Mouse (Mus musculus): ENCODE measurements around the gene Kmt2e. TPM values are rescaled to one million over a fixed set of nuclear protein-coding genes. Genes with fewer than 3 reads are reported as not detected.
A peak's percentile ranks its signal among the peaks of the same experiment; 100 is the strongest.

The Kmt2e gene
- polyA plus RNA-seq, 1 experiment from 2014 or later, result 206 TPM

DNA sequence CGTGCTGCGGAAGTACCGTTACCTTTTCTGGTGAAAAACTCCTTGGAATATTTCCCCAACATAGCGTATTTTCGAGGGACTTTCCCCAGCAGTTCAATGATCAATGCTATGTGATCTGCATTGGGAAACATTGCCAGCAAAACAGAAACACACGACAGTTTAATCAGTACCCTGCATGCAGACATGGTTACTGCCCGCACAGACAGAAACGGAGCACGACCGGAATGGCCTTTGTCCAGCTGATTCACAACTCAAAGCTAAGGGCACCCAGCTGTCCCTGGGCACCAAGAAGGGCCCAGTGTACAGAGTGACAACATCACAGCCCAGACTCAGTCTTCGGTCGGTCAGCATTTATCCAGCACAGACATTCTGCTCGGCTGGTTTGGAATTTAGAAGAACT is 79.2 kb downstream of the Kmt2e start:
- 94% methylated on average over 13 of the region's 13 CpGs for WGBS
- Histone ChIP-seq H3K9ac (replicated peaks) (no peak overlapping the region), H3K4me1 (no peaks in the 10 kb centered on the region), H3K4me3 (no peak overlapping the region), H3K27me3 (no peaks in the 10 kb centered on the region), H3K36me3 (peaks cover 42% of the 10 kb centered on the region; the same call in 1 of the 2 replicates), H3K27ac (replicated peaks) (no peak overlapping the region), H3K4me2 (replicated peaks) (no peak overlapping the region), H3K9me3 (no peaks in the 10 kb centered on the region)
- ATAC-seq (replicated peaks), result no peak

DNA sequence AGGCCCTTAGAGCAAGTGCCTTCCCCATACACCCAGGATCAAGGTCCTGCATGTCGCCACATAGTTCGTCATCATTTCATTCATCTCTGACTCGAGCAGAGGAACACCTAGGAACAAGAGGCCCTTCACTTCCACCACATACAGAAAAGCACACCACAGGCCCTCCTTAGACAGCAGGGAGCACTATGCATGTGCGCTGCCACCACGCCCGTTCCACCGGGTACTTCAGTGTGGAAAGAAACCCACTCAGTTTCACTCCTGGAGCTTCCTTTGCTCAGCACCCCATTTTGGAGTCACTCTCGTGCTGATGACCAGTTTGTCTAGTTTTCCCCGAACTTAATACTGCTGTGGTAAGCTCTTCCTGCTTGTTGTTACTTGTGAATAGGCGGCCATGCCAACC is 80.8 kb downstream of the Kmt2e start:
- ATAC-seq (replicated peaks), result no peak
- H3K27ac ChIP-seq (replicated peaks), result no peak overlapping the region
- no peak overlapping the region for H3K4me2 ChIP-seq (replicated peaks)
- WGBS, result 93% methylated on average over 10 of the region's 10 CpGs
- H3K9ac ChIP-seq (replicated peaks), result no peak overlapping the region
- no peaks in the 10 kb centered on the region for H3K9me3 ChIP-seq
- no peaks in the 10 kb centered on the region for H3K27me3 ChIP-seq
- H3K4me1 ChIP-seq, result no peaks in the 10 kb centered on the region
- peaks cover 35% of the 10 kb centered on the region; the same call in 1 of the 2 replicates for H3K36me3 ChIP-seq
- no peak overlapping the region for H3K4me3 ChIP-seq

DNA sequence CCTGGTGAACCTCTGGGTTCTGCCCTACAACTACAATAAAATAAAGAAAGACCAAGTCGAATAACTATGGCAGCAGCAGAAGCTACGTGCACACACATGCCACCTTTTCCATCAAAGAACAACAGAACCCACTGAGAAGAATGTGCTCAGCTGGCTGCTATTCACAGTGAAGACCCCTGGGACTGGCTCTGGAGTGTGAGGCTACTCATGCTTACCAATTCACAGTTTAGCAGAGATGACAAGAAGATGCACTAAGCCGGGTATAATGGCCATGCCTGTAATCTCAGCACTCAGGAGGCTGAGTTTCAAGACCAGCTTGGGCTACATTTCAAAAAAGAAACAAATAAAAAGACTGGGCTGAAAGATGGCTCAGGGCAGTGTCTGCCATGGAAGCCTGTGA is 82.7 kb downstream of the Kmt2e start:
- Histone ChIP-seq H3K27ac (replicated peaks) (no peak overlapping the region), H3K36me3 (peaks cover 35% of the 10 kb centered on the region; the same call in 1 of the 2 replicates)

GRCm38 (mm10) chr5:23517839-23518238 is 83.6 kb downstream of the Kmt2e start:
- Histone ChIP-seq H3K4me1 (no peaks in the 10 kb centered on the region), H3K27me3 (no peaks in the 10 kb centered on the region), H3K9me3 (no peaks in the 10 kb centered on the region), H3K36me3 (peaks cover 31% of the 10 kb centered on the region; the same call in 1 of the 2 replicates), H3K4me2 (replicated peaks) (no peak overlapping the region), H3K4me3 (no peak overlapping the region), H3K27ac (replicated peaks) (peak overlapping the region; percentile 11; the same call in 1 of the 2 replicates), H3K9ac (replicated peaks) (no peak overlapping the region)
- 79% methylated on average over 4 of the region's 4 CpGs for WGBS
- no peak; the same call in 1 of the 2 replicates for ATAC-seq (replicated peaks)

More for the DNA sequence above, 82.7 kb downstream of the Kmt2e start:
- WGBS, result 61% methylated on average over 3 of the region's 3 CpGs
- no peak overlapping the region for H3K4me3 ChIP-seq
- H3K27me3 ChIP-seq, result no peaks in the 10 kb centered on the region
- no peak for ATAC-seq (replicated peaks)
- H3K4me1 ChIP-seq, result no peaks in the 10 kb centered on the region
- no peak overlapping the region for H3K4me2 ChIP-seq (replicated peaks)
- H3K9me3 ChIP-seq, result no peaks in the 10 kb centered on the region
- H3K9ac ChIP-seq (replicated peaks), result no peak overlapping the region

- Histone ChIP-seq H3K27ac (replicated peaks) (no peak overlapping the region), H3K36me3 (peaks cover 24% of the 10 kb centered on the region), H3K27me3 (no peaks in the 10 kb centered on the region), H3K4me1 (no peaks in the 10 kb centered on the region), H3K9me3 (no peaks in the 10 kb centered on the region), H3K4me3 (no peak overlapping the region), H3K9ac (replicated peaks) (no peak overlapping the region), H3K4me2 (replicated peaks) (no peak overlapping the region)
- WGBS, result 79% methylated on average over 3 of the region's 3 CpGs
- no peak for ATAC-seq (replicated peaks)
These were observed 84.4 kb downstream of the Kmt2e start for GRCm38 (mm10) chr5:23518673-23519072.

- Histone ChIP-seq H3K4me3 (no peak overlapping the region), H3K27ac (replicated peaks) (no peak overlapping the region), H3K27me3 (no peaks in the 10 kb centered on the region), H3K9ac (replicated peaks) (no peak overlapping the region), H3K9me3 (no peaks in the 10 kb centered on the region), H3K4me2 (replicated peaks) (no peak overlapping the region), H3K4me1 (no peaks in the 10 kb centered on the region), H3K36me3 (peaks cover 25% of the 10 kb centered on the region)
- ATAC-seq (replicated peaks), result no peak
- 95% methylated on average over 3 of the region's 3 CpGs for WGBS
These were observed 85.4 kb downstream of the Kmt2e start for GRCm38 (mm10) chr5:23519679-23520078.

DNA sequence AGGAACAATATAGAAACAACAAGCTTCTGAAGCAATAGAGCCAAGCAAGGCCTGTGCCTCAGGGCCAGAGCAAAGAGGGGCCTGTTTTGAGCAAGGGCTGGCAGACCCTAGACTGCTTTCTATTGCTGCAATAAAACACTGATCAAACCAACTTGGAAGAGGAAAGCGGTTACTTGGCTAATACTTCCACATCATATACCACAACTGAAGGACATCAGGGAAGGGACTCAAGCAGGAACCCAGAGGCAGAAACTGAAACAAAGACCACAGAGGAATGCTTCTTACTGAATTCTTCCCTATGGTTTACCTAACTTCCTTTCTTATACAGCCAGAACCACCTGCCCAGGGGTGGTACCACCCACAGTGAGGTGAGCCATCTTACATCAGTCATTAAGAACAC is 87.4 kb downstream of the Kmt2e start:
- Histone ChIP-seq H3K36me3 (peaks cover 22% of the 10 kb centered on the region), H3K9ac (replicated peaks) (no peak overlapping the region), H3K4me3 (no peak overlapping the region), H3K9me3 (no peaks in the 10 kb centered on the region), H3K27me3 (no peaks in the 10 kb centered on the region), H3K4me2 (replicated peaks) (no peak overlapping the region), H3K27ac (replicated peaks) (no peak overlapping the region), H3K4me1 (no peaks in the 10 kb centered on the region)
- WGBS, result 91% methylated on average over 1 of the region's 1 CpGs
- ATAC-seq (replicated peaks), result no peak

GRCm38 (mm10) chr5:23523936-23524335 is 89.7 kb downstream of the Kmt2e start:
- no peaks in the 10 kb centered on the region for H3K27me3 ChIP-seq
- no peaks in the 10 kb centered on the region for H3K4me1 ChIP-seq
- no peak for ATAC-seq (replicated peaks)
- no peak overlapping the region for H3K9ac ChIP-seq (replicated peaks)
- no peaks in the 10 kb centered on the region for H3K9me3 ChIP-seq
- no peak overlapping the region for H3K4me2 ChIP-seq (replicated peaks)
- peaks cover 16% of the 10 kb centered on the region for H3K36me3 ChIP-seq
- 80% methylated on average over 3 of the region's 3 CpGs for WGBS
- H3K4me3 ChIP-seq, result no peak overlapping the region
- no peak overlapping the region for H3K27ac ChIP-seq (replicated peaks)

DNA sequence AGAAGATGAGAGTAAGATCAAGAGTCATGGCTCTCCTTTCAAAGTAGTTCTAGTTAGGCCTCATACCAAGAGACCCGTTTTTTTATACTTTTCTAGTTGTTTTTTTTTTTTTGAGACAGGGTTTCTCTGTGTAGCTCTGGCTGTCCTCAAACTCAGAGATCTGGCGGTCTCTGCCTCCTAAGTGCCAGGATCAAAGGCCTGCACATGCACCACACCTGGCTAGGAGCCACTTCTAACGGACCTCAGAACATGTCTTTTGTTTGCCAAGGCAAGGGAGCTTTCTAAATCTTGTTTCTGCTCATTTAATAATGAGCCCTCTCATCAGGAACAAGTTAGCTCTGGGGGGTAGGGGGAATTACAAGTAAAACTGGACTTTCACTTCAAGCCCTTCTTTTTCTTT is 90.4 kb downstream of the Kmt2e start:
- Histone ChIP-seq H3K27me3 (no peaks in the 10 kb centered on the region), H3K9ac (replicated peaks) (no peak overlapping the region), H3K4me3 (no peak overlapping the region), H3K4me1 (no peaks in the 10 kb centered on the region), H3K36me3 (peaks cover 16% of the 10 kb centered on the region), H3K9me3 (no peaks in the 10 kb centered on the region), H3K27ac (replicated peaks) (no peak overlapping the region), H3K4me2 (replicated peaks) (no peak overlapping the region)
- no peak for ATAC-seq (replicated peaks)
- WGBS, result 59% methylated on average over 3 of the region's 3 CpGs

DNA sequence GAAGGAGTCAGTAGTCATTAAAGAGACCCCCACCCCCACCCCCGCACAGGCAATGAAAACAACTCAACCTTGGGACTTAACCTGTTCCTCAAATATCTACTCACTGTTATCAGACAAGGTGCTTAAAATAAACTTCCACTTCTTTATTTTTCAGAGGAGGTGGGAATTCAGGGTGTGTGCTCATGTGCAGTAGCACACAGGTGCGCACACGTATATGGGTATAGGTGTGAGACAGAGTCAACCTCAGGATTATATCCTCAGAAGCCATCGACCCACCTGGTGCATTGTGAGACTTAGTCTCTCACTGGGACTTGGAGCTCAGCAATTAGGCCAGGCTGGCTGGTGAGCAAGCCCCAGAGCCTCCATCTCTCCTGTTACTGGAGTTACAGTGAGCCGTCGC is 96.9 kb downstream of the Kmt2e start:
- no peak for ATAC-seq (replicated peaks)
- Histone ChIP-seq H3K4me3 (no peak overlapping the region), H3K27me3 (no peaks in the 10 kb centered on the region), H3K9ac (replicated peaks) (no peak overlapping the region), H3K4me2 (replicated peaks) (no peak overlapping the region), H3K36me3 (no peaks in the 10 kb centered on the region), H3K4me1 (peaks cover 6% of the 10 kb centered on the region), H3K9me3 (no peaks in the 10 kb centered on the region), H3K27ac (replicated peaks) (no peak overlapping the region)
- 95% methylated on average over 6 of the region's 6 CpGs for WGBS

GRCm38 (mm10) chr5:23531541-23532096 is 97.4 kb downstream of the Kmt2e start:
- Histone ChIP-seq H3K27me3 (no peaks in the 10 kb centered on the region), H3K4me2 (replicated peaks) (no peak overlapping the region), H3K9ac (replicated peaks) (no peak overlapping the region), H3K4me3 (no peak overlapping the region), H3K36me3 (no peaks in the 10 kb centered on the region), H3K27ac (replicated peaks) (no peak overlapping the region), H3K9me3 (no peaks in the 10 kb centered on the region), H3K4me1 (peaks cover 6% of the 10 kb centered on the region)
- no peak for ATAC-seq (replicated peaks)
- WGBS, result 89% methylated on average over 7 of the region's 7 CpGs

DNA sequence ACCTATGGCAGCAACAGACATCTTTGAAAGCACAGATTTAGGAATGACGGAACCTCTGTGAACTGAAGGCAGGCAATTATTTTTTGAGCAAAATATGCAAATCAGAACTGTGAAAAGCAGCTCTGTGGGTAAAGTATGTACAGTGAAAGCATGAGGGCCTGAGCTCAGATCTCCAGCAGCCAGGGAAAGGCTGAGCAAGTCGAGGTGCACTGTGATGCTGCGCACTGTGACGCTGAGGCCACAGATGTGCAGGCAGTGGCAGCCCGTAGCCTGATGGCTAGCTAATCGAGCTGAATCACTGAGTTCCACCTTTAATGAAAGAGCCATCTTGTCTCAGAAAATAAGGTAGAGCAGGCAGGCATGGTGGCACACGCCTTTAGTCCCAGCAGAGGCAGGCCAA is 101.5 kb downstream of the Kmt2e start:
- H3K36me3 ChIP-seq, result peaks cover 11% of the 10 kb centered on the region
- H3K27ac ChIP-seq (replicated peaks), result peak overlapping the region; percentile 31
- H3K4me3 ChIP-seq, result no peak overlapping the region
- H3K9ac ChIP-seq (replicated peaks), result no peak overlapping the region
- H3K9me3 ChIP-seq, result no peaks in the 10 kb centered on the region
- no peaks in the 10 kb centered on the region for H3K27me3 ChIP-seq
- peaks cover 6% of the 10 kb centered on the region for H3K4me1 ChIP-seq
- no peak overlapping the region for H3K4me2 ChIP-seq (replicated peaks)
- 0 out of 2 replicates have a peak, but pooled peaks have one; percentile 55 for ATAC-seq (replicated peaks)
- 59% methylated on average over 7 of the region's 7 CpGs for WGBS

DNA sequence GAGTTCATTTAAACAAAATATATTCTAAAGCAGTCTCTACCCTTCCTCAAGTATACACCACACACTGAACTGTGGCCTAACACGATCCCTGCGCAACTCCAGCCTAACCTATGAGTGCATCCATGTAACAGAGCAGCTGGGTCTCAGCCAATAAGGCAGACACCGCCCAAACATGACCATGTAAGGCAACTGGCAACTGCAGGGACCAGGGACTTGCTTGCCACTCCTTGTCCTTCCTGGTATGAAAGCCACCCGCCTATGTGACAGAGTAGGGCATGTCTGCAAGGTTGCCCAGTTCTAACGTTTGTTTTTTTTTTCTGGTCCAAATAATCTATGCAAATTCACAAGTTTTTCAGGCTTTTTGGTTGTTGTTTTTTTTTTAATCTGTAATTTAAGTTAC is 117.4 kb downstream of the Kmt2e start:
- no peaks in the 10 kb centered on the region for H3K27me3 ChIP-seq
- no peak overlapping the region for H3K27ac ChIP-seq (replicated peaks)
- H3K36me3 ChIP-seq, result peaks cover 4% of the 10 kb centered on the region; the same call in 1 of the 2 replicates
- WGBS, result 86% methylated on average over 5 of the region's 5 CpGs
- H3K4me1 ChIP-seq, result no peaks in the 10 kb centered on the region
- no peak overlapping the region for H3K9ac ChIP-seq (replicated peaks)
- H3K9me3 ChIP-seq, result no peaks in the 10 kb centered on the region
- H3K4me2 ChIP-seq (replicated peaks), result no peak overlapping the region
- no peak overlapping the region for H3K4me3 ChIP-seq
- ATAC-seq (replicated peaks), result no peak
